Mouse (Mus musculus): ENCODE results near the gene Ptpra.

The Ptpra gene

DNA sequence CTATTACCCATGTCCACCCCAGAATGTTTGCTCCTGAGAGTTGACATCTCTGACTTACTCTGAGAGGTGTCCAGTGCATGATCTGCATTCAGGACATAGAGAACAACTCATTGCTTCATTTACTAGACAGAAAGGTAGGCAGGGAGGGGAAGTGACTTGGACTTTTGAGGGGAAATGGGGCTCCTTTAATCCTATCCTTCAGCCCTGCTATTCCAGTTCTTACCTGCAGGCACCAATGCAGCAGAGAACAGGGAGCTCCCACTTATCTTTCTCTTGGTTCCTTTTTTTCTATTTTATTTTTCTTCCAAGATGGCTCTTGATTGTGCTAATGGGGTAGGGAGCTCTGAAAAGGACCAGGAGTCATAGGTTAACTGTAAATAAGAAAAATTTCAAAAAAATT lies 1.6 kb upstream of the Ptpra start:
- DNase-seq, result no peak

DNA sequence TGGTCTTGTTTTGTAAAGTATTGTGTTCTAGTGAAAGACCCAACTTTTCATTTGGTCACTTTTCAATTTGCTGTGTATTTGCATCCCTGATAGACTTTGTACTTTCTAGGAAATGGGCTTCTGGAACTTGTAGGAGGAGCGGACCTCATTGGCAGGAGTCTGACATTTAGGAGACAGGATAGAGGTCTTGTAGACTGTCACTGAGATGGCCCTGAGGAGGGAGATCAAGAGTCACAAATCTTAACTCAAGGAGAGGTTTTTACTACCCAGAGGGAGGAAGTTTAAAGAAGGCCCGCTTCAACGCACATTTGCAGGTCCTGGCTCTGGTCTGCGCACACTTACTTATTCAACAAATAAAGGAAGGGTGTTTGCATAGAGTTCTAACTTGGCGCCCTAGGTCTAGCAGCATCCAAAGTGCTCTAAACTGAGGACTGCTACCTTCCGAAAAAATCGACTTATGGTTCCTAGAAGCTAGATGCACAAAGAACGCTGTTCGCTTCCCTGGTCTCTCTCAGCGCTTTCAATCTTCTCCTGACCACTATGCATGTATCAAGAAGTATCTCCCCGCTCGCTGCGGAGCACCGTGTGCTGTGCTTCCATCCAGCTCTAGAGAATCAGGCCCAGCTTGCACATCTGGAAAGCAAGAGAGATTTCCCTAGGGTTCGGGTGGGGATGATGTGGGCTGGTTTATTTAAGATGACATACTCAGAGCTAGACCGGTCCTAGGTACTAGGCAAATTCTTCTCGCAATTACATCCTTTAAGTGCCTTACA lies 871 bp upstream of the Ptpra start:
- DNase-seq, result no peak

DNA sequence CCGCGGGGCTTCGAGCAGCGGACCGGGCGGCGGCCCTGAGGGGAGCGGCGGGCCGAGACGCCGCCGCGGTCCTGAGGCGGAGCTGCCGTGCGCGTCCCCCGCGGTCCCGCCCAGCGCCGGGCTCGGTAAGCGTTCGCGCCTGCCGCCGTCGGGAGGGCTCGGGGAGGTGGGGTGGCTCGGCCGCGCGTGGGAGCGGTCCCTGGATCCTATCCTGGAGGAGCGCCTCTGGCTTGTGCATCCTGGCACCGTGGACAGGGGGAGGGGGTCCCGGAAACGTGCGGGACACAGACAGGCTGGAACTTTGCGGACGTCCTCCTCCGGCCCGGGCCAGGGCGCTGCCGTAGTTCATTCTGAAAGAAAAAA lies 337 bp downstream of the Ptpra start:
- DNase-seq, result peak; percentile 60 to 66

DNA sequence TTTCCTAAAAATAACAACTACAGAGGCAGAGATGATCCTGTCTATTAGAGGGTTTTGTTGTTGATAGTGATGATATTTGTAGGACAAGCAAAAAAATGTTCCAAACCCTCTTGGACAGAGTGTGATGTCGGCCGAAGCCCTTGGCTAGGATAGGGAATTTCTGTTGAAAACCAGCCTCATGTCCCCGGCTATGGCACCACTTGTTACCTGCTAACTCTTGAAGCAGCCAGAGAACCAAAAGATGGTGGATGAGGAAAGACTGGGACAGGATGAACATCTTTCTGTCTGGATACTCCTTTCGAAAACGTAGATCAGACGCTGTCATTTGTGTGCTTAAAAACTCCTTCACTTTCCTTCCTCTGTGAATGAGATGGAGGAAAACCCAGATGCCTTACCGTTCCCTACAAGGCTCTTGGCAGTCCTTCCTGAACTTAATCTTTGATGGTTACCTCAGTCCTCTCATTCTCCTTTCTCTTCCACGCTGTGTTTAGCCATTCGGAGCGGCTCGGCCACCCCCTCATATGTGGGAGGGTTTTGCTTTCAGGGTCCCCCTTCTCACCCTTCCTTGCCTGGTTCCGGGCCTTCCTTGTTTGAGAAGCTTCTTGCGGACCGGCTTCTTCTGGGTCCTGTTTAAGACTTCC lies 1.1 kb downstream of the Ptpra start:
- no peak for DNase-seq

DNA sequence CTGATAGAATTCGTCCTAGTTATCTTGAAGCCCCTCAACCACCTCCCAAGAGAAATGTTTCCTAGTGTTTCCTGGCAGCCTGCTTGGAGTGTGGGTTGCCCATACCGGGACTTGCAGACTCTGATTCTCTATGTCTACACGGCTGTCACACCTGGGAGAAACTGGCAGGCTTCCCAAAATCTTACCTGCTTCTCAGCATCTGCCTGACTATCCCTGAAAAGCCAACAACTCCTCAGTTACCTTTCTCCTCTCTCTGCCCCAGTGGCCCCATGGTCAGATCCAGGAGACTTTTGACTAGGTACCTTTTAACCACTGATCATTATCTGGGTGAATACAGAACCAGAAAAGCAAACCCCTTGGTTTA lies 1.6 kb downstream of the Ptpra start:
- DNase-seq, result no peak

DNA sequence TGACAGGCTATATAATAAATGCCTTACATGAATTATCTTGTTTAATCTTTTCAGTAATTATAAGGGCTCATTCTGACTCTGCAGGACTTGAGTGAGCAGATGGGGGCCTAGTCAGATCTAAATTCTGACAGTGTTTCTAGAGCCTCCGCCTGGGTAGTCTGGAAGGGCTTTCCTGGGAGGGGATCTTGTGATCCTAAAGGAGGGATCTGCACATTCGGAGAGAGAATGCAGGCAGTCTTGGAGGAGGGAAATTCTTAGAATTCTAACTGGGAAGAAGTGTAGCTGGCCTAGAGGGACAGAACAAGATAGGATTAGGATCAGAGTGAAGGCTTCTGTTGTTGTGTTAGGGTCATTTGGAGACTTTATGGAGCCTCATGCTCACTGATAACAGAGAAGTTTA lies 2.2 kb downstream of the Ptpra start:
- no peak for DNase-seq

DNA sequence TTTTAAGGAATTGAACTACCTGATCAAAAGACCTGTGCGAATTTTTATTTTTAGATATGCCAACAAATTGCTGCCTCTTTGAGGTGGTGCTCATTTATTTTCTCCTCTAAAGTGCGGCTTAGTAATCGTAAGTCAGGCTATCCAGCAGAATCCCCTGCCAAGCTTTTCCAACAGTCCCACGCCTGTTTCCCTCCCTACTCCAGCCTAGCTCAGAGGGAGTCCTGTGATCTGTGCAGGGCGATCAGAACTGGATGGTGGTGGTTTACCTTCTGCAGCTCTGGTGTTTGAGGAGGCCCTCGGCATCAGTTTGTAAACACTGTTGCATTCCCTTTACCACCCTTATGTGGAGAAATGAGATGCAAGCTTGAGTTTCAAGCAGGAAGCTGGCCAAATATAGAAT lies 3.3 kb downstream of the Ptpra start:
- DNase-seq, result no peak

DNA sequence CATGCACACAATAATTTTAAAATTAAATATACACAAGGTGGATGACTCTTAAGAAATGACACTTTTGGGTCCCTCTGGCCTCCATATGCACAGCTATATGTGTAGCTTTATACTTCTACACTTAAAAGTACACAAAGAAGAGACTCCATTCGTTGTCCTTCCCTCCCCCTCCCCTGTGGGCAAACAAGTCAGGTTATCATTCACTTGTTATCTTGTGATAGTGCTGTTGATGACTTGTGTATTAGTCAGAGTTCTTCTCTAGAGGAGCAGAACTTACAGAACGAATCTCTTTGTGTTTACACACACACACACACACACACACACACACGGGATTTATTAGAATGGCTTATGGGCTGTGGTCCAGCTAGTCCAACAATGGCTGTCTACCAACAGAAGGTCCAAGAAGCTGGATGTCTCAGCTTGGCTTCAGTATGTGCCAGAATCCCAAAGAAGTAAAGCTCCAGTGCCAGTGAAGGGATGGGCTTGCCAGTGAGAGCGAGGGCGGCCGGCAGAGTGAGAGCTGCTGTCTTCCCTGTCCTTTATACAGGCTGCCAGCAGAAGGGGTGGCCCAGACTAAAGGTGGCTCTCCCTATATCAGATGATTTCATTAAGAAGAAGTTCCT lies 4.8 kb downstream of the Ptpra start:
- no peak for DNase-seq

DNA sequence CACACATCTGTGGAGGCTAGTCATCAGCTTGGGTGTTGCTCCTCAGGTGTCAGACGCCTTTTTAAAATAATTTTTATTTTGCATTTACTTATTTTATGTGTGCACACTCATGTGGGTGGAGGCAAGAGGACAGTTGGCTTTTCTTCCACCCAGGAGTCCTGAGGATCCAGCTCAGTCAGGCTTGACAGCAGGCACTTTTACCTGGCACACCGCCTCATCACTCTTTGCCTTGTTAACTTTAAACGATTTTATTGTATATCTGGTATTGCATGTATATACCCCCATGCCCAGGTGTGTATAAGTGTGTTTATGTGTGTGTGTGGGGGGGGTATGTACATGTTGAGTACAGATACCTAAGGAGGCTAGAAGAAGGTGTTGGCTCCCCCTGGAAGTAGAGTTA lies 7.8 kb downstream of the Ptpra start:
- DNase-seq, result no peak

DNA sequence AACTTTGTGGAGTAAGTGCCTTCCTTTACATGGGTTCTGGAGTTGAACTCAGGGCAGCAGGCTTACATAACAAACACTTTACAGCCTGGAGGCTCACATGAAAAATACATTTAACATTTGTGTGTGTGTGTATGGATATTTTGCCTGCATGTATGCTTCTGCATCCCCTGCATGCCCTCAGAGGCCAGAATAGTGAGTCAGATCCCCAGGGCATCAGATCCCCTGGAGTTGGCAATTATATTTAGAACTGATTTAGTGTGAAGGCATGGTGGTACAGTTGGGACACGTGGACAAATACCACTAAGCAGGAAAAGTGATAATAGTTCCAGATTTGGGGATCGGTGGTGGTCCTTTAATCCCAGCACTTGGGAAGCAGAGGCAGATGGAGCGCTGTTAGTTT lies 9.5 kb downstream of the Ptpra start:
- no peak for DNase-seq

DNA sequence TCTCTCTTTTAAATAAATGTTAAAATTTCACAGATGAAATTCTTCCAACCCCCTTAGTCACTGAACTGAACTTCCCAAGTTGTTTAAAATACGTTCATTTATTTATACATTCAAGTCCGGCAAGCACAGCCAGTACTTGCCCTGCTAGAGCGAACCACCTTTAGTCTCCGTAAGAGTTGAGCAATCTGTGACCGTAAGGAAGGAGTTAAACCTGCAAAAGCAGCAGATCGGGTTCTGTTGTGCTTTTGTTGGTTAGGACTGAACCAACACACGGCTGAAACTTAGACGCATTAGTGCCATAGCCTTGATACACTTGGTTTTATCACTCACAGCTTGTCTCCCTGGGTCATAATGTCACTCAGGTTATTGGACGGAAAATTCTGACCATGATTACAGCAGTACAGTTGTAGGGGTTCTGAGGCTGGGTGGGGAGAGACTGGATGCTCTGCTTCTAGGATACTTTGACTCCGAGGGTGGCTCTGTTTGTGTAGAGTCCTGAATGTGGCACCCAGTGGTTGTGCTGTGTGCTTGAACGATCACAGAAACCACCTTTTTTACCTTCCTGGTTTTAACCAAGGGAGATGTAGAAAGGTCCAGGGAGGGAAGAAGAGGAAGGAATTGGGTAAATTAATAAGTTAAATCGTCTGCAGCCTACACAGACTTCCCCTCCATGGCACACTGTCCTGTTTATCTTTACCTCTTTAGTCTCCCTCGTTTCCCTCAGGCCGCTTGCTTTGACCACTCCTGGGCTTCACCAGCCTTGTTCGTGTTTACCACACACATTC lies 11.4 kb downstream of the Ptpra start:
- no peak for DNase-seq

DNA sequence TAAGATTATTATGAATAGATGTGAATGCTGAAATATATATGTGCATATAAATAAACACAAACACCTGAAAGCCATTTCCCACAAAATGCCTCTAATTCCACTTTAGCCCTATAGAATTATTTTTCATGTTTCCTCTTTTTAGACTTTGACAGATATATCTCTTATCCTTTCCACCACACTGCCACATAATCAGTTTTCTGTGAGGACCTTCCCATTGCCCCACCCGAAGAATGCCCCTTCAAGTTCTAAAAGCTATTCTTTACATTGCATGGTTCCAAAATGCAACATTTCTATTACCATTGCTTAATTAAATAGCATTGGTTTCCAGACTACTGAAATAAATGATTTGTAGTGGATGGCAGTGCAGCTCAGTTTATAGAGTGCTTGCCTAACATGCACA lies 16.4 kb downstream of the Ptpra start:
- no peak for DNase-seq

DNA sequence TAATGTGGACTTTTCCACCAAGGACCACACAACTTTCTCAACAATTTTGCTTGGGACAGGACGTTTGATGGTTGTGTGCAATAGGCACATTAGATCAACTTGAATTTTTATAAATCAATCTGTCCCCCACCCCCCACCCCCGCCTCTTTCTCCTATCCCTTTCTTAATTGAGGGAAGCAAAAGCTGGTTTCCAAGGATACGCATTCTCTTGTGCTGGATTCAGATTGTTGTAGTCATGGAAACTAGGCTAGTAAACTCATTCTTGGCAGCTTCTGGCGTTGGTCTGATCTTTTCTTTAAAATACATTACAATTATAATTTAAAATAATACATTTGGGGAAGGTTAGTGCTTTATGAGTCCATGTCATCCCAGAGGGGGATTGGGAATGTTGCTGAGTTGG lies 19.3 kb downstream of the Ptpra start:
- no peak for DNase-seq

DNA sequence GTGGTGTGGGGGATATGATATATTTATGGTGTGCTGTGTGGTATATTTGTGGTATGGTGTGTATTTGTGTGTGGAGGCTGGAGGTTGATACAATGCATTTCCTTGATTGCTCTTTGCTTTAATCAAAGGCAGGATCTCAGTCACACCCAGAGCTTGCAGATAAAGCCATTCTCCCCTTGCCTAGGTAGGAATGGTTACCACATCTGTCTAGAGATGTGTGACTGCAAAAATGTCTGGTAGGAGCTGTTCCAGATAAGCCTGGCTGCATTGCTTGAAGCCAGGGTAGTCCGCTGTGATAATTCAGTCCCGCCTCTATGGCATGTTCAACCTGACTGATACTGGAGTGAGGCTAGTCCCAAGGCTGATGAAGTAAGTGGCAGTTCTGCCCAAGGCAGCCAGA lies 19.9 kb downstream of the Ptpra start:
- DNase-seq, result no peak

DNA sequence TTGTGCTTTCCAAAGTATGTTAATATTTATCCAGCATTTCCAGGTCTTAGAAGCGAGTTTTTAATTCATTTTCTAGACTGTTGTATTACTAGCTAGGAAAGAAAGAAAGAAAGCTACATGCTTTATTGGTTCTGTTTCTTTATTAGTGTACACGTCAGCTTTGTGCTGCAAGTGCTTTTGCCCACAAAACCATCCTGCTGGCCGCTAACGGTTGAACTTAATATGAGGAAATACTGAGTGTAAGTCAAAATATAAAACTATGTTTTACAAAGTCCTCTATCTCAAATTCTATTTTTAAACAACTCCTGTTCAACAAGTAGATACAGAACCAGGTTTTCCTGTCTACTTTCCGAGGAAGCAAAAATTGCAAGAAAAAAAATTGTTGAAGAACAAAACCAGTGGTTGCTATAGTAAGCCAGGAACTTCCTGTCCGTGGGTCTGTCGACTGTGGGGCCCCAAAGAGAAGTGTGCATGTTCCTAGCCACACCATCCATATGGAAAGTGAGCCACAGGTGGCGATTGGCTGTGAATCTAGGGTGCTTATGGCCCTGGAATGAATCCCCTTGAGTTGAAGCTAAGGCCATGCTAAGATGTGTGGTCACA lies 22.9 kb downstream of the Ptpra start:
- no peak for DNase-seq

DNA sequence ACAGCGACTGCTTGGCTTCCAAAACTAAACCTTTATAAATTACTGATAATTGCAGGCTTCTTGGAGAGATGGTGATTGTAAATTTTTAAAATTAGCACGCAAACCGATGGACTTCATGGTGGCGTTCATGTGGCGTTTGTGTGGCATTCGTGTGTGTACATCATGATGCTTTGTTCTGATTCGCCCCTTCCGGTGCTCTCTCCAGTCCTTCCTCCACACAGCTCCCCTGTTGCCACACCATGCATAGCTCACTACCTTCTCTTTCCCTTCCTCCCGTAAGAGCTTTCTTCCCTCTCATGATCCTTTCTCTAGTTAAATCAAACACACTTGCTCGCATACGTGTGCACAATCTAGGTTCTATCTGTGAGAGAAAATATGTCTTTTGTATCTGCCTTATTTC lies 25.7 kb downstream of the Ptpra start:
- no peak for DNase-seq

DNA sequence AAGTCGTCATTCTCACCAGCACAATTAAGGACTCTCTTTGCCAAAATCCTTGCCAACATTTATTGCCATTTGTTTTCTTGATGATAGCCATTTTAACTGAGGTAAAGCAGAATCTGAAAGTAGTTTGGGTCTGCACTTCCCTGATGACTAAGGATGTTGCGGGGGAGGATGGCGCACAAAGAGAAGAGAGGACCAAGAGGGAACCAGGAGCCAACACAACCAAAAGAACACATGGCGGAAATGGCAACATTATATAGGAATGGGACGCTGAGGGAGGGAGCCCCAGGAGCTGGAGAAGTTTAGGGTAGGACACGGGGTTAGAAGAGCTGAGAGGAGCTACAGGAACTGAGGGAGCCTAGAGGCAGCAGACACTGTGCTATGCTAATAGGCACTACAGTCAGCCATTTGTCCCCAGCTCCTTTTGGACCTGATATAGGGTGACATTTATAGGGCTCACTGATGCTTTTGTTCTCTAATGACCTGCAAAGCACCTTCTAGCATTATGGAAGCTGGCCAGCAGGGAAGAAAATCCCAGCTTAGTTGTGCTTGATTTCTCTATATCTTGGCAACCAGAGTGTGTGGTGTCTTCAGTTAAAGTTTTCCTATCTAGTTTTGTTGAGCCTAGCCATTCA lies 26.7 kb downstream of the Ptpra start:
- DNase-seq, result no peak

DNA sequence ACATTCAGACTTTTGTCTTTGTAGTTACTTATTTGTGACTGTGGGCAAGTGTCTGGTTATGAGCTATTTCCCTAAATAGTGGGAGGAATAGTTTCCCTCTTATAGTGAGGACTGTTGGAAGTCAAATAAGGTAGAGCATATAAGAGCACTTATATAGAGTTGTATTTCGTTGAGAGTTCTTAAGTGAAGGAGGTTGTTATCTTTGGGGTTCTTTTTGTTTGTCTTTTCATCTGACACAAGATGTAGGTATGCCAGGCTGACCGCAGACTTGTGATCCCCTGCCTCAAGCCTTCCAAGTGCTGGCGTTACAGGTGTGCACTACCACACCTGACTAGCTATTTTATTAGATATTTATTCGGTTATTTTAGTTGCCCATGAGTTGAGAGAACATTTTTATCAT lies 32.1 kb downstream of the Ptpra start:
- no peak for DNase-seq

DNA sequence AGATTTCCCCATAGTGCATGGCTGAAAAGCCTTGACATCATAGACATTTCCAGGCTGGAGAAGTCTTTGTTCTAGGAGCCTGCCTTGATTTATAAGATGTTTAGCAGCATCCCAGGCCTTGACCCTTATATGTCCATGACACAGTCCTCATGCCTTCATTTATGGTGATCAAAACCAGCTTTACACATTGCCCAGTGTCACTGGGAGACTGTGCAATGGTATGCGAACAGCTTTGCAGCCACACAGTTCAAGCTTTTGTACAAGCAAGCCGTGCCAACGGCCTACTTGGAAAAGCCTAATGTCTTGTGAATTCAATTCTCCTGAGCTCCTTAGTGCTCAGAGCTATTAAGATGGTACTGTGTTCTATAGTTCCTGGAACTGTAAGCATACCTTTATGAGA lies 32.6 kb downstream of the Ptpra start:
- DNase-seq, result no peak

DNA sequence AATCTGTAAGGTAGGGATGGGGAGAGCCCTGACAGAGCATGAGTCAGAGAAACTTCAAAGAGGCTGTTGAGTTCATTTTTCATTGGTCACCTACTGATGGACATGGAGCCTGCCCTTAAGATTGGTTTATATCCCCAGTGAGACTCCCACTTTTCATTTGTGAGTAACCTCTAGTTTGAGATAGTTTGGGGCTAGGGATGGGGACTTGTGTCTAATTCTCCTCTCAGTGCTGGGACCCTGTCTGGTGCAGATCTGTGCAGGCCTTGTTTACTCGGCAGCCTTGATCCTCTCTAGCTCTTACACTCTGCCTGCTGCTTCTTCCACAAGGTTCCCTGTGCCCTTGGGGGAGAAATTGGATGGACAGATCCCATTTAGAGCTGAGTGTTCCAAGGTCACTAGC lies 34.1 kb downstream of the Ptpra start:
- DNase-seq, result no peak

DNA sequence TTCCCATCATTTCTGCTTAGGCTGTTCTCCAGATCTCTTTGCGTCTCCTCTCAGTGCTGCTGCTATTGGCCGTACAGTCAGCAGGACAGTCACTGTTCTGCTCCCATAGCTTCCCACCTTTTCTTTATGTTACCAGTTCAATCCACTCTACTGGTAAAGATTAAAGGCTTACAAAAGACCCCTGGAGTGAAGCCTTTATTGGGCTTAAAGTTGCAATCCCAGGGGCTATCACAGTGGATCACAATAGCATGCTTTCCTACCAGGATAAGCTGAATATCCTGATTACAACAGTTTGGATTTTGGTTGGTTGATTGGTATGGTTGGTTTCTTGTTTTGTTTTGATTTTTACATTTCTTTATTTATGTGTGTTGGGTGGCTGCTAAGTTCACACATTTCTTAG lies 37.9 kb downstream of the Ptpra start:
- DNase-seq, result no peak

DNA sequence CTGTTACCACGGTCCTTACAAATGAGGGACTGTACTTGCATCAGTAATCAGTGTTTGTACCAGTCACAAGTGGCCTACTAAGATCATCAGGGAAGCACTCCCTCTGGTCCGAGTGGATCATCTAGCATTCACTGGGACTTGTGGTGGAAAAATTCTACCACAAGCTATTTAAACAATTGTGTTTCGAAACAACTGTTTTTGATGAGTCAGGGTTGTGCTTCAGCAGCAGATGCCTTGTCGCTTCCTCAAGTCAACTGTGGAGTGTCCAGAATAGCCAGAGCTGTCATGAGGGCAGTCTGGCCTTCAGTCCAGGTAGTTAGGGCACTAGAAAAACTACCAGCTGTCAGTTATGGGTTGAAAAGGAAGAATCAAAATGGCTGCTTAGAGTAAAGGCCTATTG lies 38.5 kb downstream of the Ptpra start:
- DNase-seq, result no peak

DNA sequence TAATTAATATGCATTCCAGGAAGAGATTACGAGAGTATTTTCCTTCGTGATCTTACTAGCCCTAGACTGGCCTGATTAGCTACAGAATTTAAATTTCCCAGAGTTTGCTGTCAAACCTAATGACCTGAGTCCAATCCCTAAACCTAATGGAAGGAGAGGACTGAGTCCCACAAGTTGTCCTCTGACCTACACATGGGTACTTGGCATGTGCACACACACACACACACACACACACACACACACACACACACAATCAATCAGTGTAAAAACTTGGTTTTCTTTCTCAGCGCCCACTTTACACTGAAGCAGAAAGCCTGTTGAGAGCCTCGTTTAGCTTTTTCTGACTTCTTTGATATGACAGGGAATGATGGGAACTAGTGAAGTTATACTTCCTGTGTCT lies 41.1 kb downstream of the Ptpra start:
- no peak for DNase-seq
